Mouse (Mus musculus): ENCODE data around the gene Cd44.

- TF ChIP-seq CTCF (IDR thresholded peaks at IDR 0.05; ENCODE audit: borderline replicate concordance, control insufficient read depth, extremely low read depth, insufficient read depth, low read length, poor library complexity), result no peak
- TF ChIP-seq POLR2A (IDR thresholded peaks at IDR 0.05; ENCODE audit: control insufficient read depth, extremely low read depth, insufficient read depth, low read length, poor library complexity), result no peak
These were observed 137.5 kb downstream of the Cd44 start for GRCm38 (mm10) chr2:102763991-102764390.

Measured in thymus, adult 2 months (tissue).